Mouse (Mus musculus): Measurements from ENCODE around the gene Kdm4b.
A peak's percentile ranks its signal among the peaks of the same experiment; 100 is the strongest.

Gene Kdm4b

GRCm38 (mm10) chr17:56298238-56298637 is 27.6 kb upstream of the Kdm4b start:
- no peak for DNase-seq (ENCODE audit: low spot score in 2 of 2)

DNA sequence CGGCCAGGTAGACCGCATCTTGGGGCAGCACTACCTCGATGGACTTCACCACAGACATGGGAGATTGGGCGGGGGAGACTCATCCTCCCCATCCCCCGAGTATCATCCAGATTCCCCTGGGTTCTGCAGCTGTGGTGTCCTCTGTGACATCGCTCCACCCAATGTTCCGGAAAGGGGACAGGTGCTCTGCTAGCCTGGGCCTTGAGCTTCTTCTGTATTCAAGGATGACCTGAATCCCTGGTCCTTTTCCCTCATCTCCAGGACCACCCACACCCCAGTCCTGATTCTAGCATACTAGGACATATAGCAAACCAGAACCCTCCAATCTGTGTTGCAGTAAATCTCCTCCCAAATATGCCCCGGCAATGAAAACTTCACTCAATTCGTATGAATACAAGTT is 25.7 kb upstream of the Kdm4b start, which contains the start of gene Arrdc5:
Arrdc5 (minus strand) TSS at position 101 of the 400 bp plus-strand sequence.
- no peak for DNase-seq (ENCODE audit: low spot score in 2 of 2)

DNA sequence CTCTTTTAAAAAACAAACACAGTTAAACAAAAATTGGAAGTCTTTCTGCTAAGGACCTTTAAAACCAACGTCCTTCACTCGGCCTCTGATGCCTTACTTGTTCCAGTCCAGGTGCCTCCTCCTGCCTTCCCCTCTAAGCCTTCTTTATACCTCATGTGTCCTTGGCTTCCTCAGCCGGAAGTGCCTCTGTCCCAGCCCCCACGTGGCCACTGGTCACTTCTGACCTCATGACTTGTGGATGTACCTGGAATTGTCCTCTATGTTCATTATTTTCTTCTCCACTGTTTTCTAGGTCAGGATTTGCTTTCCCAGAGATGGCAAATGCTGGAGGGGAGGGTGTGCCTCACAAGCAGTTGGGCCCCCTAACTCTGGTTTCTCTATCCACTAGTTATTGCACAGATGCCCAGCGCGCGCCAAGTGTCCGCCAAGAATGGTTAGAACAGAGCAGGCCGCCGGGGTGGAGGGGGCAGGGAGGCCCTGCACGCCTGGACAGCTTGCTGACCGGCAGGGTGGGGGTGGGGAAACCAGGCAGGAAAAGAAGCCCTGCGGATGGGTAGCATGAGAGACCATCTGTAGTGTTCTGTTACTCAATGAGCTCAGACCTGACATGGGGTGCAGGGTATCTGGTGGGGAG is 23.4 kb upstream of the Kdm4b start:
- peak in 1 of 2 experiments; percentile 36 for DNase-seq (ENCODE audit: low spot score in 2 of 2)

DNA sequence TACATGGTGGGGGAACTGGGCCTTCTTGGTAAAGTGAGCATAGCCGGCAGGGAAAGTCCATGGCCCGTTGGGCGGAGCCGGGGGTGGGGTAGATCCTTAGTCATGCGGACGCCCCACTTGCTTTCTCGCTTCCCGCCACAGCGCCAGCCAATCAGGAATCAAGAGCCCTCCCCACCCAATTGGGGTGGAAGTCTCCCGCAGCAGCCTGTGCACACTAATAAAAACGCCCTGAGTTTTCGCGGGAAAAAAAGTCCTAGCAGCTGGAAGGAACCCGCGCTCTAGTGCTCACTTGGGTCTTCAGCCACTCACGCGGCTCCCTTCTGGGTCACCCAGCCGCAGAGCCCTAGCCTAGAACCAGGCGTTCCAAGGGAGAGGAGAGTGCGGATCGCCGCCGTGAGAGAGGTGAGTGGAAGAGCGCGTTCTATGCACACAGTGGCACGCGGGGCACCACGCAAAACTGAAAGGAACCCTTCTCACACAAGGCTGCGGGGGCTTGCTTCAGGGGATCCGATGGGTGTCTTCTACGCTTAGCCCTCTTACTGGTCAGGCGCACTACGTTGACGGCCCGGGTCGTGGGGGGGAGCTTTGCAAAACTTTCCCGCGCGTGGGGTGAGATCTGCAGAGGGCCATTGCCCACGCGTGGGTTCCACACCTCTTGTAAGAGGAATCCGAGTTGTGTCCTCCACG is 22.6 kb upstream of the Kdm4b start, which contains the start of gene Uhrf1:
Uhrf1 (plus strand) TSS at position 162 of the 687 bp plus-strand sequence.
- DNase-seq (ENCODE audit: low spot score in 2 of 2) = peak in 1 of 2 experiments; percentile 63

DNA sequence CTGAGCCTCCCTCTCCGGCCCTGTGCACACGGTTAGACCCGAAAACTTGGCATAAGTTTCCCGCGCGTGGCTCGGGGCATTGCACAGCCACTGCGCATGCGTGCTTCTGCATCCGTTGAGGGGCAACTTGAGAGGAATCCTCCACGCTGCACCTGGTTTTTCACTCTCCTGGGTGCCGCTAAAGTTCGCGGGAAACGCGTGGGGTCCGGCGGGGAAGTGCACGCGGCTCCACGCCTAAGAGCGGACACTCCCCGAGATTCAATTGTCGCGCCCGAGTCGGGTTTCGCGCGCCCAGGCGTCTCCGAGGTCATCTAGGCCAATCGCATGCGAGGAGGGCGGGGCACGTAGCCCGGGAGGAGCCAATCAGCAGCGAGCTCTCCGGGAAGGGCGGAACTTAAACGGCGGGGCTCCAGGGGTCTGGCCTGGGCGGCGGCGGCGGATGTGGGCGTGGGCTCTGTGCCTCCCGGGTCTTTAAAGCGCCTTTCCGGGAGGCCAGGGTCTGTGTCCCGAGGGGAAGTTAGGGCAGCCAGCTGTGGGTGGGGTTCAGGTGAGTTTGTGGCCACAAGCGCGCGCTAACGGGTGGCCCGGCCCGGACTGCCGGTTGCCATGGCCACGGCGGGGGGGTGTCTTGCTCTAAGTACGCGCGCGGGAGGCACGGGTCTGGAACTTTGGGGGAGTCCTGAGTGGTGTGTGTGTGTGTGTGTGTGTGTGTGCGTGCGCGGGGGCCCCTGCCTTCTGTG is 21.8 kb upstream of the Kdm4b start:
- peak; percentile 92 to 96 for DNase-seq (ENCODE audit: low spot score in 2 of 2)

DNA sequence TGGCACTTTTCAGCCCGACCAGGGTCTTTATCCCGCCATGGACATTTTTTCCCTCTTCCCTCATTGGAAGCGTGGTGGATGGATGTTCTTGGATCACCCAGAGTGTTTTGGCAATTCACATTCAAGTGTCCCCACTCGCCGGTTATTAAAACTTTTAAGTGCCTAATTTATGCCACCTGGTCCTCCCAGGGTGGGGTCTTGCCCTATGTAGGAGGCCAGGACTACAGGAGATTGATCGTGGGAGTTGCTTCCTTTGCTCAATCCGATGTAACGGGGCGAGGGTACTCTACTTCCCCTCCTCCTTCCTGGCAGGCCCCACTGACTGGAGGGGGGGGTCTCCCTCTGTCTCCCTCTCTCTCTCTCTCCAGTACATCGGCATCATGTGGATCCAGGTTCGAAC is 21.1 kb upstream of the Kdm4b start:
- no peak for DNase-seq (ENCODE audit: low spot score in 2 of 2)

GRCm38 (mm10) chr17:56305156-56305555 is 20.7 kb upstream of the Kdm4b start:
- no peak for DNase-seq (ENCODE audit: low spot score in 2 of 2)

GRCm38 (mm10) chr17:56305826-56306225 is 20.0 kb upstream of the Kdm4b start:
- DNase-seq (ENCODE audit: low spot score in 2 of 2) = peak in 1 of 2 experiments; percentile 31

GRCm38 (mm10) chr17:56308088-56308487 is 17.8 kb upstream of the Kdm4b start:
- no peak for DNase-seq (ENCODE audit: low spot score in 2 of 2)

- DNase-seq (ENCODE audit: low spot score in 2 of 2) = no peak
Measured at GRCm38 (mm10) chr17:56309191-56309945, 16.5 kb upstream of the Kdm4b start.

GRCm38 (mm10) chr17:56324419-56324818 is 1.4 kb upstream of the Kdm4b start:
- no peak for DNase-seq (ENCODE audit: low spot score in 2 of 2)

DNA sequence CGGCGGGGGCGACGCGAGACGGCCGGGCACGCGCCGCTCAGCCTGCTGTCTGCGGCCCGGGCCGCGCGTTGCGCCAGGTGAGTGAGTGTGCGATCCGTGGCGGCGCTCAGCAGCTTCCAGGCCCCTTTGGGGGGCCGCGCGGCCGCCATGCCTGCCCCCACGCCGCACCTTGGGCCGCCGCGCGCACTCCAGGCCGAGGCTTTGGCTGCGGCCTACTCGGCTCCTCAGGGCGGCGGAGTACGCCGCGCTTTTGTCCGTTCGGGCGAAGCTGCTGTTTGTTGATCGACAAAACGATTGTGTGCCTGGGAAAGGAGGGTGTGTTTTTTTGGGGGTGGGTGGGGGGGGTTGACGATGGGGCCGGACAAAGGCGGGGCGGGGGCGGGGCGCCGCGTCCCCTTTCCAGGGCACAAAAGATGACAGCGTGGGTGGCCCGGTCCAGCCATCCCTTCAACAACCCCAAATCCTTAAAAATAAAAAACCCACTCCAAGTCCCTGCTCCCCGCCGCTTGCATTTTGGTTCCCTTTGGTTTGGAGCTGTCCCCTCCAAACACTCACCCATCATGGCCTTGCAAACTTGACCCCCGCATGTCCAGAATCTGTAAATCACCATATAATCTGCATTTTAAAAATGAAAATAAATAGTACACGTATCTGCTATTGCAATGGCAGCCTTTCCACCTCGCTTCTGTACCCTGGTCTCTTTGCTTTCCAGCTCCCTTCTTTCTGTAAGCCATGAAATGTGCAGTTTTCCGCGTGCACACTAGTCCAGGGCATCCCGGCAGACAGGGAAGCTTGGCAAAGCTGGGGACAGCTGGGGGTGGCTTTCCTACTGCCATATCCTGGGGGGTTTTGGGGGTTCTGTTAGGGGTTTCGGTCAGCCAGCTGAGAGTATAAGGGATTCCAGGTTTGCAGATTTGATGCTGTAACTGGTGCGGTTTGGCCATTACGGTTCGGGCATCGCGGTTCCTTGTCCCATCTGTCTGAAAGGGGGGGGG is 588 bp downstream of the Kdm4b start:
- no peak for DNase-seq (ENCODE audit: low spot score in 2 of 2)

DNA sequence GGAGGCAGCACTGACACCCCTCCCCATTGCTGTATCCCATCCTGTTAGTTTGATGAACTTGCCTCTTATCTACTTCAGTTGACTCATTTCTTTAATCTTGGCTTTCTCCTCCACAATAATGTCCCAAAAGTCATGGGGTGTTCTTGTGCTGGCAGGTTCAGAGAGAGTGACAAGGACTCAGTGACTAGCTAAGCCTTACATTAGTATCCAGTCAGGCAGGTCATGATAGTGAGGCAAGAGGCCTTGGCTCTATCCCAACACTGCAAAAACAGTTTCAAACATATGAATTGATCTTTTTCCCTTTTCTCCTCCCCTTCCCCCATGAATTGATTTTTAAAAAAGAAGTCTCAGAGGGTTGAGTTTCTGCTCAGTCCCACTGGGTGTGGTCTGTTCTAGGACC is 3.4 kb downstream of the Kdm4b start:
- DNase-seq (ENCODE audit: low spot score in 2 of 2) = no peak

DNA sequence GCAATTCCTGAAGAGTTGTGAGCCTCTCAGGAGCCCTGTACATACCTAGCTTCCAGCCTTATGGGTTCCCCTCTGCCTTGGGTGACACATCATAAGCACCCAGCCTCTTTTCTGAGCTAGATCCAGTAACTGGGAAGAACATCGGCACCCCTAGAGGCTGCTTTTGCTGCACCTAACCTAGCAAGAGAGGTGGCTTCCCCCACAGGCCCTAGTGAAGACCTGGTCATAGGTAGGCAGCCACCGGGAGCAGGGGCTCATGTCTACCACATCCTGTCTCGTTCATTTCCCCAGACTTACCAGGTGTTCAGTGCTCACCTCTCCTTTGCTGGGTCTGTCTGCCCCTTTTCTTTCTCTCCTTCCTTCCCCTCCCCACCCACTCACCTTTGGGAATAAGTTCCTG is 4.5 kb downstream of the Kdm4b start:
- no peak for DNase-seq (ENCODE audit: low spot score in 2 of 2)

GRCm38 (mm10) chr17:56331256-56331655 is 5.4 kb downstream of the Kdm4b start:
- no peak for DNase-seq (ENCODE audit: low spot score in 2 of 2)

DNA sequence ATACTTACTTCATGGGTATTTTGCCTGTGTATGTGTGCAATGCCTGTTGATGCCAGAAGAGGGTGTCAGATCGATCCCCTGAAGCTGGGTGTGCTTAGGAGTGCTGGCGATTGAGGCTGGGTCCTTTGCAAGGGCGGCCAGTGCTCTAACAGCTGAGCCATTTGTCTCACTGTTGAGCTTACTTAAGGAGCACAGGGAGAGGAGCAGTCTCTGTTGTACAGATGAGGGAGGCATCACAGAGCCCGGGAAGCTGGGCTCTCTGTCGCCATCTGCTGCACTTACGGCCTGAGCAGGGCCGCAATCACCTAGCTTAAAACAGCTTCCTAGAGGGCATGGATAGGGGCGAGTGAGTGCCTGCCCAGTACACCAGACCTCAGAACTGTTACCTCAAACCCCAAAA is 7.1 kb downstream of the Kdm4b start:
- no peak for DNase-seq (ENCODE audit: low spot score in 2 of 2)

DNA sequence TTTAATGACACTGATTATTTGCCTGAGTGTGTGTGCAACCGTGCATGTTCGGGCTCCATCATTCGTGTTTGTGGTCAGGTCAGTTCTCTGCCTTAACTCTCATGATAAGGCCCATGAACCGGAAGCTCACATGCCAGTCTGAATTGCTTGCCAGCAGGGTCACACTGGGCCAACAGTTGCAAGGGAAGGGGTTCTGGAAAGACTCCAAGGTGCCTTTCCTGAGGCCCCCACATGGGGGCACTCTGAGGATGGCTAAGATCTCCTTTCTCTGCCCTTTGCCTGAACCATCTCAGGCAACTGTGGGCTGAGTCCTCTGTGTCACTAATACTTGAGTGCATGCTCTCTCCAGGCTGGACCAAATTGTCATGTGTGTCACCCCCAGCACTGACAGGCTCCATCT is 11.3 kb downstream of the Kdm4b start:
- peak in 1 of 2 experiments; percentile 77 for DNase-seq (ENCODE audit: low spot score in 2 of 2)

- DNase-seq (ENCODE audit: low spot score in 2 of 2) = no peak
Measured at GRCm38 (mm10) chr17:56337791-56338190, 11.9 kb downstream of the Kdm4b start.

DNA sequence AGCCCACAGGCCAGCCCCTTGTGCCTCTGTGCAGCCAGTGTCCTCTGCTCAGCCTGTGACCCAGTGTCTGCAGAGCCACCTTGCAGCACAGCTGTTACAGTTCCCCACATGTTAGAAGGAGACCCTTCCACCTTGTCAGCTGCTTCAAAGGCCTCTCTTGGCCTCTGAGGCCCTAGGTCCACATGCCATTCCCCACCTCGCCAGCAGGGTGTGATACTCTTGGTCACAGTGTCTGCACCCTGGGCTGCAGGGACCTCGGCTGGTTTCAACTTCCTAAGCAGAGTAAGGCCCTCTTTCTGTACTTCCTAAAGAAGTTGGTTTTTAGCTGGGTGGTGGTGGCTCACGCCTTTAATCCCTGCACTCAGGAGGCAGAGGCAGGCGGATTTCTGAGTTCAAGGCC is 13.0 kb downstream of the Kdm4b start:
- peak in 1 of 2 experiments; percentile 28 for DNase-seq (ENCODE audit: low spot score in 2 of 2)

- no peak for DNase-seq (ENCODE audit: low spot score in 2 of 2)
Measured at GRCm38 (mm10) chr17:56340717-56341116, 14.9 kb downstream of the Kdm4b start.

GRCm38 (mm10) chr17:56343466-56343865 is 17.6 kb downstream of the Kdm4b start:
- DNase-seq (ENCODE audit: low spot score in 2 of 2) = no peak
